Mouse (Mus musculus) CD4-positive, CD25-positive, alpha-beta regulatory T cell, adult 2 months (primary cell): Measurements from ENCODE around the gene Gm10139.
"Not testable (repeated sequence)": the region's sequence is repeated elsewhere in the genome, so short reads cannot be mapped to it uniquely, and the experiment has no call there.

Source experiments
- DNase-seq: peaks from one replicate; pipeline ENCODE4 v3.0.0-alpha.2; 2012; ENCODE audit warnings: low read depth, low spot score

Gm10139 gene

GRCm38 (mm10) chr13:65512378-65512777, at the start of gene Gm10139:
TSS of gene Gm10139 (plus strand) at chr13:65512678.
- DNase-seq, result not testable (repeated sequence)

DNA sequence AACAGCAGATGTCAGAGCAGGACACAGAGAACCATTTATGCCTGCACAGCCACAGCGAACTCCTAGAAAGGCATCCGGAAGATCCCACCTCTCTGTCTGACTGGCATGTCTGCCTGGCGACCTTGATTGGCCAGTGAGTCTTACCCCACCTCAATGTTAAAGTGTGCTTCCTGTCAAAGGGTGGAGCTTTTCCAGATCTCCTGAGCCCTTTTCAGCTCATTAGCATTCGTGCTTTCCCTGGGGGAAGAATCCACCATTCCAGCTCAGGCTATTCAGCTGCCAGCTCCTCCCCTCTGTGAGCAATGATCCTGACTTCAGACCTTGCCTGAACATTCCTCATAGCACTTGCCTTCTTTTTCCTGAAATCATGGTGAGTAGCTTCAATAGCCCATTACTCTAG, 45.2 kb downstream of the Gm10139 start:
- DNase-seq, result not testable (repeated sequence)
